Mouse (Mus musculus) embryonic facial prominence, embryonic 10.5 days (tissue): ENCODE measurements around the gene Rngtt. TPM values are rescaled to one million over a fixed set of nuclear protein-coding genes. Genes with fewer than 3 reads are reported as not detected.
"Not testable (repeated sequence)": the region's sequence is repeated elsewhere in the genome, so short reads cannot be mapped to it uniquely, and the experiment has no call there.

Source experiments
- DNase-seq: peaks from one replicate; pipeline ENCODE4 v3.0.0-alpha.2; 2017; ENCODE audit warnings: low spot score
- H3K27ac ChIP-seq: fragments of 300-500 bp; sonication (generic); replicated peaks from 2 replicates; pipeline ENCODE4 v1.5.1; 2016; ENCODE audit warnings: mild to moderate bottlenecking
- H3K27me3 ChIP-seq: fragments of 300-500 bp; sonication (generic); replicated peaks from 2 replicates; pipeline ENCODE4 v1.6.1; 2016; ENCODE audit warnings: low read depth, mild to moderate bottlenecking; ENCODE audit not compliant: poor library complexity, severe bottlenecking
- H3K36me3 ChIP-seq: fragments of 300-500 bp; sonication (generic); replicated peaks from 2 replicates; pipeline ENCODE4 v1.6.1; 2016; ENCODE audit warnings: mild to moderate bottlenecking, moderate library complexity
- H3K4me1 ChIP-seq: fragments of 300-500 bp; sonication (generic); 2 replicates; pipeline ENCODE4 v1.6.1; 2016
- H3K4me3 ChIP-seq: fragments of 300-500 bp; sonication (generic); 2 replicates; pipeline ENCODE4 v1.5.1; 2016; ENCODE audit warnings: mild to moderate bottlenecking, moderate library complexity
- H3K9me3 ChIP-seq: fragments of 300-500 bp; sonication (generic); 2 replicates; pipeline ENCODE4 v1.6.1; 2016; ENCODE audit warnings: mild to moderate bottlenecking
- WGBS: fragments of 180-500 bp; shearing (Covaris S2); methylation state at CpG from one replicate; pipeline ENCODE4 v1.1.7; 2016; 5-methylcytosine and 5-hydroxymethylcytosine counted together
- polyA plus RNA-seq: library from polyadenylated mRNA; unstranded; fragments of >200 nt; fragmentation: Nextera tagmentation; extraction: Ambion mirVana; gene quantifications from 2 replicates; pipeline ENCODE4 v1.2.1, GENCODE M21; 2016

The Rngtt gene
- polyA plus RNA-seq, 1 experiment from 2014 or later: 32.6 TPM

GRCm38 (mm10) chr4:33405723-33406293 is 95.7 kb downstream of the Rngtt start:
- Histone ChIP-seq H3K4me1 (no peaks in the 10 kb centered on the region), H3K27me3 (no peaks in the 10 kb centered on the region), H3K27ac (no peak overlapping the region), H3K4me3 (no peak overlapping the region), H3K9me3 (no peaks in the 10 kb centered on the region), H3K36me3 (no peaks in the 10 kb centered on the region)
- 85% methylated on average over 2 of the region's 2 CpGs for WGBS
- DNase-seq: no peak

- Histone ChIP-seq H3K4me3 (no peak overlapping the region), H3K27ac (no peak overlapping the region), H3K36me3 (0 out of 2 replicates have a peak, but pooled peaks cover 3% of the 10 kb centered on the region), H3K27me3 (no peaks in the 10 kb centered on the region), H3K9me3 (no peaks in the 10 kb centered on the region), H3K4me1 (no peaks in the 10 kb centered on the region)
- no peak for DNase-seq
- 86% methylated on average over 4 of the region's 4 CpGs for WGBS
Measured at GRCm38 (mm10) chr4:33413791-33414190, 103.7 kb downstream of the Rngtt start.

DNA sequence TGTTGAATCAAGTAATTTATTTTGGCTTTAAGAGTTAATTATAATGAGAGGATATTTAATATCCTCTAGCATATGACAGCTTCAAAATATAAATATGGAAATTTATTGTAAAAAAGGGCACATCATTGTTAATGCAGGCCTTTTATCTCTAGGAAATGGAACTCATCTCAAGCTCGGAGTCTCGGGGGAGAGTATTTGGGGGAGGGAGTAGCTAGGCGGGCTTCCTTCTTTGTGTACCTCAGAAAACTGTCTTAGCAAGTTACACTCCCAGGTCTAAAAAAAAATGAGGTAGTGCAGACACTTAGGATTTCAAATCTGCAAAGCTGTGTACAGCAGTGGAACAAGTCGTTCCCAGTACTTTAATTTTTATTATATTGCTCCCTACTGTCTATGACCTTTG is 104.7 kb downstream of the Rngtt start:
- H3K9me3 ChIP-seq: no peaks in the 10 kb centered on the region

DNA sequence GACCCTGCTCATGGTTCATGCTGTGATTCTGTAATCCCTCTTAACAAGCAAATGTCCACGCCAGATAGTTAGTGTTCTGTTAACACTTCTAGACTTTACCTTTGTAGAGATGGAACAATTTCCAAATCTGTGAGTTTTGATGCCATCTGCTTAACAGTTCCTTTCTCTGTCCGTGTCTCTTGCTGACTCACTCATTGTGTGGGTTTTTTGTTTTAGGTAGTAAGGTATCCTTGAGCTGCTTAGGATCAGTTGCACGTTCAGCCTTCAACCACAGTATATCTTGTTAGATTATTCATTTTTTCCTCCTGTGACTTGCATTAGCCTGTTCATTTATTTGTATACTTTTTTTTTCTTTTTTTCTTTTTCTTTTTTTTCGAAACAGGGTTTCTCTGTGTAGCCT is 107.3 kb downstream of the Rngtt start:
- no peak for DNase-seq
- Histone ChIP-seq H3K27ac (no peak overlapping the region), H3K27me3 (no peaks in the 10 kb centered on the region), H3K4me1 (no peaks in the 10 kb centered on the region), H3K4me3 (no peak overlapping the region), H3K36me3 (0 out of 2 replicates have a peak, but pooled peaks cover 3% of the 10 kb centered on the region), H3K9me3 (no peaks in the 10 kb centered on the region)
- 85% methylated on average over 4 of the region's 4 CpGs for WGBS

More for the DNA sequence above, 104.7 kb downstream of the Rngtt start:
- no peaks in the 10 kb centered on the region for H3K4me1 ChIP-seq
- 86% methylated on average over 4 of the region's 4 CpGs for WGBS
- no peaks in the 10 kb centered on the region for H3K27me3 ChIP-seq
- 0 out of 2 replicates have a peak, but pooled peaks cover 3% of the 10 kb centered on the region for H3K36me3 ChIP-seq
- no peak overlapping the region for H3K27ac ChIP-seq
- H3K4me3 ChIP-seq: no peak overlapping the region
- no peak for DNase-seq

DNA sequence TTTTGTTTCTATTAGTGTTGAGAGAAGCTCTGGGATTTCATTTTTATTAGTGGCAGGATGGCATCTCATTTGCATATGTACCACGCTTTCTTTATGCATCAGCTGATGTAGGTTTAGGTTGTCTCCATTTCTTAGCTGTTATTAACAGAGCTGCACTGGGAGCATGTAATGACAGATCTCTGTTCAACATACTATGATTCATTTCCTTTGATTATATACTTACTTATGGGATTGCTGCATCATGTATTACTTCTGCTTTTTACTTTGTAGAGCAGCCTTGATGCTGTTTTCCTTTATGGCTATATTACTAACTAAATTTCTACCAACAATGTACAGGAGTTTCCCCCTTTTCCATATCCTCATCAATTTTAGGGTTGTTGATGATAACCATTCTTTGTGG is 109.5 kb downstream of the Rngtt start:
- peaks cover 11% of the 10 kb centered on the region; the same call in 1 of the 2 replicates for H3K36me3 ChIP-seq
- 100% methylated on average over 1 of the region's 1 CpGs for WGBS
- H3K4me3 ChIP-seq: no peak overlapping the region
- no peaks in the 10 kb centered on the region for H3K4me1 ChIP-seq
- H3K27ac ChIP-seq: no peak overlapping the region
- H3K27me3 ChIP-seq: no peaks in the 10 kb centered on the region
- H3K9me3 ChIP-seq: no peaks in the 10 kb centered on the region
- DNase-seq: no peak

DNA sequence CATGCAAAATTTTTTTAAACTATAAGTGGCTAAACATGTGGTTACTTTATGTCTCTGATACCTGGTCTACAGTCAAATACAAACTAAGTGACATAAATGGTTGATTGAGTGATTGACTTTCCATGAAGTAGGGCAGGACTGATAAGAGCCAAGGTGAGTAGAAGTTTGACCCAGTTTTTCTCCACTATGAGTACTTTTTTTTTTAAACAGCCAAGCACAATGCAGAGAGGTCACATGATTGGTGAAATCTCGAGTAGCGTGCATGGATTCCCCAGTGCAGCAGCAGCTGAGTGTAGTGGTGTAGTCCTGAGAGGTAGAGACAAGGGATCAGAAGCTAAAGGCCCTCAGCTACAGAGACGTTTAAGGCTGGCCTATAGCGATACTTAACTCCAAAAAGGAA is 118.7 kb downstream of the Rngtt start:
- no peak for DNase-seq
- H3K36me3 ChIP-seq: 0 out of 2 replicates have a peak, but pooled peaks cover 2% of the 10 kb centered on the region
- 56% methylated on average over 4 of the region's 4 CpGs for WGBS

GRCm38 (mm10) chr4:33441864-33442263 is 131.8 kb downstream of the Rngtt start:
- Histone ChIP-seq H3K4me1 (no peaks in the 10 kb centered on the region), H3K27me3 (no peaks in the 10 kb centered on the region), H3K9me3 (no peaks in the 10 kb centered on the region), H3K4me3 (no peak overlapping the region), H3K27ac (no peak overlapping the region), H3K36me3 (0 out of 2 replicates have a peak, but pooled peaks cover 4% of the 10 kb centered on the region)
- WGBS: 92% methylated on average over 6 of the region's 6 CpGs
- no peak for DNase-seq

More for the DNA sequence above, 118.7 kb downstream of the Rngtt start:
- Histone ChIP-seq H3K27ac (no peak overlapping the region), H3K4me3 (no peak overlapping the region), H3K4me1 (no peaks in the 10 kb centered on the region), H3K27me3 (no peaks in the 10 kb centered on the region), H3K9me3 (no peaks in the 10 kb centered on the region)

DNA sequence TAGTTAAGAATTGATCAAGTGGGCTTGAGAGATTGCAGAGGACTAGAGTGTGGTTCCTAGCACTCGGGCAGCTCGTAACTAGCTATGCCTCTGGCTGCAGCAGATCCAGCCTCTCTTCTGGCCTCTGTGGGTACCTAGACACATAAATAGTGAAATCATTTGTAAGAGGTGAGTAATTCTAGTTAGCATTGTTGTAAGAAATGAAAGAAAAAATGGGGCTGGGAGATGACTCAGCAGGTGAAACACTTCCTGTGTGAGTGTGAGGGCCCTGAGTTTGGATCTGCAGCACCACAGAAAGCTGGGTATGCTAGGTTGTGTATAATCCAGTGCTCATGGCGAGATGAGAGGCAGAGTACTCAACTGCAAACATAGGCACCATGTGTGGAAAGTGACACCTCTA is 136.2 kb downstream of the Rngtt start:
- H3K9me3 ChIP-seq: no peaks in the 10 kb centered on the region
- H3K4me3 ChIP-seq: no peak overlapping the region
- 98% methylated on average over 3 of the region's 3 CpGs for WGBS
- peaks cover 5% of the 10 kb centered on the region for H3K4me1 ChIP-seq
- H3K27ac ChIP-seq: no peak overlapping the region
- no peaks in the 10 kb centered on the region for H3K27me3 ChIP-seq
- DNase-seq: no peak
- H3K36me3 ChIP-seq: 0 out of 2 replicates have a peak, but pooled peaks cover 10% of the 10 kb centered on the region

DNA sequence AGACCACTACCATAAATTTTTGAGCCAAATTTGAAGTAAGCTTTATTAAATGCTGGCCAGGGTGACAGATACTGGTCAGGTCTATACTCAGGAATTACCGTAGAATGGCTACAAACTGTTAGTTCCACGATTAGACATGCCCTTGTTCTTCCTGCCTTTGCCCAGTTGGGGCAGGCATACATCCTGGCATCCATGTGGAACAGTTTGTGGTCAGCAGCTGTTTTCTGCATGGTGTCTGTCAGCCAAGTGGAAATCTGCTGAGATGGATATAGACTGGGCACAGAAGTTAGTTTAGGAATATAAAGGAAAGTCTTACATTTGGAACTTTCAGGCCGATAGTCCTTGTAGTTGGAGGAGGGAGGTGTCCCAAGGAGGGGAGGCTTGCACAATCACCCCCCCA is 136.8 kb downstream of the Rngtt start:
- H3K4me1 ChIP-seq: peaks cover 5% of the 10 kb centered on the region
- no peaks in the 10 kb centered on the region for H3K27me3 ChIP-seq
- no peak for DNase-seq
- 94% methylated on average over 3 of the region's 3 CpGs for WGBS
- H3K27ac ChIP-seq: no peak overlapping the region
- H3K36me3 ChIP-seq: 0 out of 2 replicates have a peak, but pooled peaks cover 10% of the 10 kb centered on the region
- no peaks in the 10 kb centered on the region for H3K9me3 ChIP-seq
- H3K4me3 ChIP-seq: no peak overlapping the region

DNA sequence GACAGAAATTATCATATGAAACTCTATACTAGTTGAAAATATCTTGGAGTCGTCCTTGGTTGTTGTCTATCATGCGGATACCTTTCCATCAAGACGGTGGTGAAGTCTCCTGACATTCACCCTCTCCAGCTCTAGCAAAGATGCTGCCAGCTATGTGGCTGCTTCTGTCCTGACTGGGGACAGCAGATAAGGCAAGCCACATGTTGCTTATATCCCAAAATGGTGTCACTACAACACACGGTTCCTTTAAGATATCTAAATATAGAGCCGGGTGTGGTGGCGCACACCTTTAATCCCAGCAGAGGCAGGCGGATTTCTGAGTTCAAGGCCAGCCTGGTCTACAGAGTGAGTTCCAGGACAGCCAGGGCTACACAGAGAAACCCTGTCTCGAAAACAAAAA is 140.2 kb downstream of the Rngtt start:
- DNase-seq, H3K27me3 ChIP-seq, H3K9me3 ChIP-seq, H3K4me1 ChIP-seq, H3K4me3 ChIP-seq, H3K36me3 ChIP-seq, H3K27ac ChIP-seq: not testable (repeated sequence)
- WGBS: 88% methylated on average over 8 of the region's 8 CpGs

DNA sequence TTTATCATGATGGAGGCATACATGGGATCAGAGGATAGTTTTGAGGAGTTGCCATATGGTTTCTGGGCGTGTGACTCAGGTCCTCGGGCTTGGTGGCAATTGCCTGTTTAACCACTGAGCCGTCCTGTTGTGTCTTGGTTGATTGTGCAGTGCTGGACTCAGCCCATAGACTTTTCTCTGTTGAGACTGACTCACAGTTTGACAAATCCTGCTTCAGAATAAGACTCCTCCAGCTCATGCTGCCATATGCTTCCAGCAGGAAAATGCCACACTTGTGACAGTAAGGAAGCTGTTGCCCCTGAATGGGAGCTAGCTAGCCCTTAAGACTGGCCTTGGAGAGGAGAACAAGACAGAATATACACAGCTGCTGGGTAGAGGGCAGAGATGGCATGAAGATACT is 149.7 kb downstream of the Rngtt start:
- peaks cover 24% of the 10 kb centered on the region for H3K36me3 ChIP-seq
- DNase-seq: no peak
- H3K4me3 ChIP-seq: no peak overlapping the region
- WGBS: 94% methylated on average over 3 of the region's 3 CpGs
- H3K27ac ChIP-seq: no peak overlapping the region
- no peaks in the 10 kb centered on the region for H3K4me1 ChIP-seq
- no peaks in the 10 kb centered on the region for H3K9me3 ChIP-seq
- no peaks in the 10 kb centered on the region for H3K27me3 ChIP-seq

GRCm38 (mm10) chr4:33464432-33464831 is 154.3 kb downstream of the Rngtt start:
- no peak for DNase-seq
- Histone ChIP-seq H3K27ac (no peak overlapping the region), H3K4me1 (no peaks in the 10 kb centered on the region), H3K27me3 (no peaks in the 10 kb centered on the region), H3K9me3 (no peaks in the 10 kb centered on the region), H3K4me3 (no peak overlapping the region), H3K36me3 (peaks cover 17% of the 10 kb centered on the region)
- 74% methylated on average over 1 of the region's 1 CpGs for WGBS

DNA sequence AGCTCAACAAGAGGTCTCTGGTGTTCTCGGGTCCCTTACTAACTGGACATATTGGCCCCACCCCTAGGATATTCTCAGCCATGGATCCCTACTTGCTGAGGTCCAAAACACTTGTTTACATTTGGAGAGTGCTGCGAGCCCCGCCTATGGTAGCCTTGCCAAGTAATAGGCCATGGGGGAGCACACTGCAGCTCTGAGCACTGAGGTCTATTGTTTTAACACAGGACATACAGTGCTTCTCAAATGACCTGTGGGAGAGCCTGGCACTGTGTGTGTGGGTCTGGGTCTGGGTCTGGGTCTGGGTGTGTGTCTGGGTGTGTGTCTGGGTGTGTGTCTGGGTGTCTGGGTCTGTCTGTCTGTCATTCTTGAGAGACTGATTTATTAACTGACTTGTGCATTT is 155.8 kb downstream of the Rngtt start:
- H3K4me3 ChIP-seq: no peak overlapping the region
- no peaks in the 10 kb centered on the region for H3K4me1 ChIP-seq
- H3K9me3 ChIP-seq: no peaks in the 10 kb centered on the region
- no peaks in the 10 kb centered on the region for H3K27me3 ChIP-seq
- DNase-seq: no peak
- WGBS: 90% methylated on average over 3 of the region's 3 CpGs
- no peak overlapping the region for H3K27ac ChIP-seq
- peaks cover 17% of the 10 kb centered on the region for H3K36me3 ChIP-seq
